Mouse (Mus musculus) CH12.LX (cell line): Measurements from ENCODE around the gene Sirt6. TPM values are rescaled to one million over a fixed set of nuclear protein-coding genes. Genes with fewer than 3 reads are reported as not detected.

Experiments used
- DNase-seq: peaks from one replicate; pipeline ENCODE4 v3.0.0-alpha.2; 2013; ENCODE audit errors: extremely low read depth
- H3K27ac ChIP-seq: 2 replicates; pipeline ENCODE4 v1.5.1; 2012; ENCODE audit warnings: low read depth, mild to moderate bottlenecking, control low read depth, moderate library complexity; ENCODE audit not compliant: insufficient read depth
- H3K27me3 ChIP-seq: replicated peaks from 2 replicates; pipeline ENCODE3; 2012; ENCODE audit warnings: inconsistent platforms
- H3K36me3 ChIP-seq, 2 experiments: replicated peaks in 1 of 2; 2 replicates each; pipeline versions ENCODE3 to v1.6.1; 2012; ENCODE audit warnings: inconsistent platforms in 1 of 2, low read length in 1 of 2, mild to moderate bottlenecking in 1 of 2, mixed read lengths in 1 of 2, moderate library complexity in 1 of 2; ENCODE audit not compliant: control insufficient read depth in 1 of 2, insufficient read depth in 1 of 2
- H3K4me1 ChIP-seq, 2 experiments: 2 replicates each; pipeline ENCODE4 v1.6.1; 2012; ENCODE audit warnings: inconsistent platforms in 1 of 2, moderate library complexity in 1 of 2; ENCODE audit not compliant: insufficient read depth in 2 of 2, control insufficient read depth in 1 of 2
- H3K4me2 ChIP-seq: 2 replicates; pipeline ENCODE4 v1.6.1; 2012; ENCODE audit warnings: low read depth, mild to moderate bottlenecking, control low read depth; ENCODE audit not compliant: poor library complexity, insufficient read depth, severe bottlenecking
- H3K4me3 ChIP-seq, 3 experiments: fragments of 150-350 bp in 1 of 3; sonication (generic) in 1 of 3; replicated peaks in 1 of 3; 2 replicates each; pipeline versions ENCODE3 to v1.5.1; 2011 to 2012; ENCODE audit warnings: low read depth in 2 of 3, low read length in 2 of 3, mild to moderate bottlenecking in 2 of 3, moderate library complexity in 2 of 3, control low read depth in 1 of 3, improper control_type of control experiment in 1 of 3, inconsistent platforms in 1 of 3, mixed read lengths in 1 of 3; ENCODE audit not compliant: poor library complexity in 1 of 3
- H3K79me2 ChIP-seq: replicated peaks from 2 replicates; pipeline ENCODE4 v1.6.1; 2012; ENCODE audit warnings: mild to moderate bottlenecking, moderate library complexity; ENCODE audit not compliant: control insufficient read depth, poor library complexity, insufficient read depth, severe bottlenecking; ENCODE audit errors: extremely low read depth
- H3K9ac ChIP-seq: 2 replicates; pipeline ENCODE4 v1.6.1; 2012; ENCODE audit warnings: low read depth, mild to moderate bottlenecking, control low read depth, moderate library complexity; ENCODE audit not compliant: insufficient read depth
- H3K9me3 ChIP-seq: replicated peaks from 2 replicates; pipeline ENCODE3; 2012; ENCODE audit warnings: low read length, inconsistent platforms, mixed read lengths
- BHLHE40 ChIP-seq: IDR thresholded peaks from 2 replicates; pipeline ENCODE4 v1.6.1; 2011; ENCODE audit warnings: mild to moderate bottlenecking, low read depth, low read length, improper control_type of control experiment
- CHD1 ChIP-seq: IDR thresholded peaks from 2 replicates; pipeline ENCODE4 v1.6.1; 2012; ENCODE audit warnings: low read depth, low read length, improper control_type of control experiment, inconsistent platforms
- CHD2 ChIP-seq: IDR thresholded peaks from 2 replicates; pipeline ENCODE4 v1.6.1; 2011; ENCODE audit warnings: low read length, improper control_type of control experiment
- CTCF ChIP-seq, 2 experiments: IDR thresholded peaks in 1 of 2; conservative IDR thresholded peaks in 1 of 2; 2 replicates each; pipeline ENCODE4 v1.5.1; 2011 to 2012; ENCODE audit warnings: low read depth in 2 of 2, low read length in 2 of 2, improper control_type of control experiment in 1 of 2, inconsistent platforms in 1 of 2, mild to moderate bottlenecking in 1 of 2, moderate library complexity in 1 of 2
- E2F4 ChIP-seq: IDR thresholded peaks from 2 replicates; pipeline ENCODE4 v1.6.1; 2011; ENCODE audit warnings: low read depth, low read length, improper control_type of control experiment; ENCODE audit not compliant: insufficient replicate concordance
- ELF1 ChIP-seq: IDR thresholded peaks from 2 replicates; pipeline ENCODE4 v1.6.1; 2014; ENCODE audit warnings: low read depth, mild to moderate bottlenecking, inconsistent platforms, low read length, improper control_type of control experiment
- EP300 ChIP-seq: IDR thresholded peaks from 2 replicates; pipeline ENCODE4 v1.6.1; 2011; ENCODE audit warnings: low read length, improper control_type of control experiment
- ETS1 ChIP-seq: conservative IDR thresholded peaks from 2 replicates; pipeline ENCODE4 v1.6.1; 2012; ENCODE audit warnings: low read depth, mild to moderate bottlenecking, inconsistent platforms, low read length, improper control_type of control experiment, moderate library complexity
- GABPA ChIP-seq: IDR thresholded peaks from 2 replicates; pipeline ENCODE4 v1.6.1; 2012; ENCODE audit warnings: low read depth, low read length, improper control_type of control experiment, inconsistent platforms; ENCODE audit not compliant: insufficient replicate concordance
- HCFC1 ChIP-seq: IDR thresholded peaks from 2 replicates; pipeline ENCODE4 v1.6.1; 2012; ENCODE audit warnings: low read depth, mild to moderate bottlenecking, inconsistent platforms, low read length, improper control_type of control experiment
- IRF4 ChIP-seq: IDR thresholded peaks from 2 replicates; pipeline ENCODE4 v1.6.1; 2014; ENCODE audit warnings: low read depth, mild to moderate bottlenecking, inconsistent platforms, low read length, improper control_type of control experiment
- JUN ChIP-seq: IDR thresholded peaks from 2 replicates; pipeline ENCODE4 v1.6.1; 2011; ENCODE audit warnings: low read depth, mild to moderate bottlenecking, low read length, improper control_type of control experiment, moderate library complexity; ENCODE audit not compliant: insufficient read depth
- JUND ChIP-seq: conservative IDR thresholded peaks from 2 replicates; pipeline ENCODE4 v1.6.1; 2011; ENCODE audit warnings: low read depth, low read length, improper control_type of control experiment
- KAT2A ChIP-seq: IDR thresholded peaks from 2 replicates; pipeline ENCODE4 v1.6.1; 2012; ENCODE audit warnings: low read length, improper control_type of control experiment, inconsistent platforms; ENCODE audit not compliant: insufficient replicate concordance
- MAFK ChIP-seq: IDR thresholded peaks from 2 replicates; pipeline ENCODE4 v1.6.1; 2011; ENCODE audit warnings: low read length, improper control_type of control experiment; ENCODE audit not compliant: insufficient replicate concordance
- MAX ChIP-seq: IDR thresholded peaks from 2 replicates; pipeline ENCODE4 v1.6.1; 2011; ENCODE audit warnings: low read length, improper control_type of control experiment
- MAZ ChIP-seq: IDR thresholded peaks from 2 replicates; pipeline ENCODE4 v1.6.1; 2012; ENCODE audit warnings: low read depth, mild to moderate bottlenecking, inconsistent platforms, low read length, improper control_type of control experiment, moderate library complexity
- MEF2A ChIP-seq: IDR thresholded peaks from 2 replicates; pipeline ENCODE4 v1.6.1; 2014; ENCODE audit warnings: low read depth, mild to moderate bottlenecking, inconsistent platforms, low read length, improper control_type of control experiment, borderline replicate concordance
- MXI1 ChIP-seq: IDR thresholded peaks from 2 replicates; pipeline ENCODE4 v1.6.1; 2011; ENCODE audit warnings: mild to moderate bottlenecking, low read depth, low read length, improper control_type of control experiment
- MYC ChIP-seq: IDR thresholded peaks from 2 replicates; pipeline ENCODE4 v1.6.1; 2011; ENCODE audit warnings: low read depth, mild to moderate bottlenecking, improper control_type of control experiment, low read length
- NELFE ChIP-seq: IDR thresholded peaks from 2 replicates; pipeline ENCODE4 v1.6.1; 2011; ENCODE audit warnings: low read depth, low read length, improper control_type of control experiment
- NRF1 ChIP-seq: IDR thresholded peaks from 2 replicates; pipeline ENCODE4 v1.6.1; 2014; ENCODE audit warnings: low read depth, mild to moderate bottlenecking, inconsistent platforms, low read length, improper control_type of control experiment, moderate library complexity
- PAX5 ChIP-seq: IDR thresholded peaks from 2 replicates; pipeline ENCODE4 v1.6.1; 2012; ENCODE audit warnings: low read length, inconsistent platforms, mixed read lengths
- POLR2A ChIP-seq: IDR thresholded peaks from 2 replicates; pipeline ENCODE4 v1.6.1; 2011; ENCODE audit warnings: low read depth, mild to moderate bottlenecking, improper control_type of control experiment, low read length
- POLR2AphosphoS2 ChIP-seq: IDR thresholded peaks from 2 replicates; pipeline ENCODE4 v1.6.1; 2011; ENCODE audit warnings: low read depth, low read length, improper control_type of control experiment
- RAD21 ChIP-seq: IDR thresholded peaks from 2 replicates; pipeline ENCODE4 v1.6.1; 2011; ENCODE audit warnings: low read depth, mild to moderate bottlenecking, low read length, improper control_type of control experiment, moderate library complexity
- RCOR1 ChIP-seq: conservative IDR thresholded peaks from 2 replicates; pipeline ENCODE4 v1.6.1; 2012; ENCODE audit warnings: low read depth, mild to moderate bottlenecking, inconsistent platforms, low read length, improper control_type of control experiment
- SIN3A ChIP-seq: IDR thresholded peaks from 2 replicates; pipeline ENCODE4 v1.6.1; 2012; ENCODE audit warnings: low read length, improper control_type of control experiment, inconsistent platforms
- SMC3 ChIP-seq: IDR thresholded peaks from 2 replicates; pipeline ENCODE4 v1.6.1; 2011; ENCODE audit warnings: low read depth, low read length, improper control_type of control experiment
- TBP ChIP-seq: conservative IDR thresholded peaks from 2 replicates; pipeline ENCODE4 v1.6.1; 2011; ENCODE audit warnings: low read depth, low read length, improper control_type of control experiment
- TCF12 ChIP-seq: IDR thresholded peaks from 2 replicates; pipeline ENCODE4 v1.6.1; 2014; ENCODE audit warnings: low read depth, mild to moderate bottlenecking, inconsistent platforms, low read length, improper control_type of control experiment
- USF1 ChIP-seq: IDR thresholded peaks from 2 replicates; pipeline ENCODE4 v1.6.1; 2014; ENCODE audit warnings: low read depth, mild to moderate bottlenecking, inconsistent platforms, low read length, improper control_type of control experiment
- USF2 ChIP-seq: conservative IDR thresholded peaks from 2 replicates; pipeline ENCODE4 v1.6.1; 2011; ENCODE audit warnings: low read depth, low read length, improper control_type of control experiment
- ZC3H11A ChIP-seq: IDR thresholded peaks from 2 replicates; pipeline ENCODE4 v1.6.1; 2012; ENCODE audit warnings: low read depth, mild to moderate bottlenecking, inconsistent platforms, low read length, improper control_type of control experiment
- ZKSCAN1 ChIP-seq: IDR thresholded peaks from 2 replicates; pipeline ENCODE4 v1.6.1; 2012; ENCODE audit warnings: low read depth, inconsistent platforms, low read length, improper control_type of control experiment, borderline replicate concordance
- ZMIZ1 ChIP-seq: IDR thresholded peaks from 2 replicates; pipeline ENCODE4 v1.6.1; 2012; ENCODE audit warnings: low read depth, mild to moderate bottlenecking, inconsistent platforms, low read length, improper control_type of control experiment
- ZNF384 ChIP-seq: IDR thresholded peaks from 2 replicates; pipeline ENCODE4 v1.6.1; 2012; ENCODE audit warnings: low read depth, low read length, improper control_type of control experiment, inconsistent platforms
- dilution Hi-C: fragments of 300-500 bp; cut with MboI; formaldehyde crosslinking; loops from 2 replicates; pipeline ENCODE4 v1.14.3; 2020; ENCODE audit warnings: low sequenced_read_pairs; ENCODE audit not compliant: extremely low pct_unique_long_range_greater_than_20kb, extremely low pct_ligation_motif_present
- in situ Hi-C: fragments of 300-500 bp; cut with MboI; formaldehyde crosslinking; loops from 3 replicates; pipeline ENCODE4 v1.14.3; 2019; ENCODE audit warnings: low sequenced_read_pairs, low pct_ligation_motif_present, low pct_unique_long_range_greater_than_20kb, mixed read lengths
- polyA plus RNA-seq: library from polyadenylated mRNA; unstranded; fragments of >175 nt; gene quantifications from 2 replicates; pipeline ENCODE4 v1.2.1, GENCODE M21; 2012; ENCODE audit warnings: low read depth; ENCODE audit not compliant: insufficient read length
- total RNA-seq, 2 experiments: library from RNA; depleted of rRNA; stranded (reverse); fragments of 300-350 nt in 1 of 2; fragments of >200 nt in 1 of 2; gene quantifications; 2 replicates each; pipeline ENCODE4 v1.2.3; 2012 to 2014

The Sirt6 gene
- total RNA-seq (2012; rRNA removed) (11.2 and 17.8 TPM in 2 replicates), total RNA-seq (2014; rRNA removed) (12.3 and 16.9 TPM in 2 replicates), polyA plus RNA-seq (34.6 and 36.4 TPM in 2 replicates)

GRCm38 (mm10) chr10:81626994-81627835 lies at the start of gene Sirt6:
TSS of gene Sirt6 (minus strand) at chr10:81627797.
- Histone ChIP-seq H3K9me3 (no peaks in the 10 kb centered on the region), H3K79me2 (no peaks in the 10 kb centered on the region), H3K4me2 (peak within 1 kb of the TSS; percentile 55), H3K36me3 (peaks cover 15 to 33% of the 10 kb centered on the region in 2 experiments), H3K27ac (peak within 1 kb of the TSS; percentile 85), H3K4me3 (peak within 1 kb of the TSS; percentile 69 to 96 (median 78)), H3K9ac (peak within 1 kb of the TSS; percentile 86), H3K4me1 (peaks cover 17 to 36% of the 10 kb centered on the region in 2 experiments), H3K27me3 (peaks cover 19% of the 10 kb centered on the region)
- dilution Hi-C loops (no loop called here), in situ Hi-C loops (no loop called here)
- DNase-seq: peak; percentile 96
- peak; percentile 58; the same call in 1 of the 2 replicates for TF ChIP-seq SIN3A
- 0 out of 2 replicates have a peak, but pooled peaks have one; percentile 73 for TF ChIP-seq TBP
- TF ChIP-seq MAFK: 0 out of 2 replicates have a peak, but pooled peaks have one; percentile 53
- peak; percentile 79 for TF ChIP-seq IRF4
- TF ChIP-seq E2F4: no peak; the same call in 1 of the 2 replicates
- TF ChIP-seq ZNF384: no peak
- TF ChIP-seq ZC3H11A: no peak
- TF ChIP-seq POLR2AphosphoS2: peak; percentile 74; the same call in 1 of the 2 replicates
- no peak for TF ChIP-seq USF1
- TF ChIP-seq CHD1: no peak
- TF ChIP-seq JUND: no peak
- TF ChIP-seq KAT2A: peak; percentile 83; the same call in 1 of the 2 replicates
- peak; percentile 93 for TF ChIP-seq HCFC1
- TF ChIP-seq MXI1: no peak; the same call in 1 of the 2 replicates
- 0 out of 2 replicates have a peak, but pooled peaks have one; percentile 4 for TF ChIP-seq SMC3
- TF ChIP-seq JUN: no peak
- no peak for TF ChIP-seq EP300
- no peak for TF ChIP-seq PAX5
- peak; percentile 92 for TF ChIP-seq NRF1
- no peak for TF ChIP-seq RAD21
- TF ChIP-seq TCF12: peak; percentile 59; the same call in 1 of the 2 replicates
- peak; percentile 83 for TF ChIP-seq POLR2A
- TF ChIP-seq ZMIZ1: no peak; the same call in 1 of the 2 replicates
- peak; percentile 47 for TF ChIP-seq MEF2A
- no peak for TF ChIP-seq CTCF (conservative IDR thresholded peaks at IDR 0.05 in 1 of 2, IDR thresholded peaks at IDR 0.05 in 1 of 2; ENCODE audit: low read depth in 2 of 2, low read length in 2 of 2)
- no peak for TF ChIP-seq MYC
- TF ChIP-seq ZKSCAN1: no peak
- peak; percentile 84 for TF ChIP-seq ELF1
- peak; percentile 58; the same call in 1 of the 2 replicates for TF ChIP-seq NELFE
- peak; percentile 30 for TF ChIP-seq ETS1
- TF ChIP-seq CHD2: 0 out of 2 replicates have a peak, but pooled peaks have one; percentile 1
- peak; percentile 98 for TF ChIP-seq MAZ
- no peak; the same call in 1 of the 2 replicates for TF ChIP-seq GABPA
- TF ChIP-seq RCOR1: no peak
- TF ChIP-seq USF2: no peak
- TF ChIP-seq MAX: no peak
- TF ChIP-seq BHLHE40: peak; percentile 68
